Mouse (Mus musculus): ENCODE results near the gene Ptma. TPM values are rescaled to one million over a fixed set of nuclear protein-coding genes. Genes with fewer than 3 reads are reported as not detected.

The Ptma gene
- polyA plus RNA-seq, 1 experiment from 2014 or later: 789 TPM

DNA sequence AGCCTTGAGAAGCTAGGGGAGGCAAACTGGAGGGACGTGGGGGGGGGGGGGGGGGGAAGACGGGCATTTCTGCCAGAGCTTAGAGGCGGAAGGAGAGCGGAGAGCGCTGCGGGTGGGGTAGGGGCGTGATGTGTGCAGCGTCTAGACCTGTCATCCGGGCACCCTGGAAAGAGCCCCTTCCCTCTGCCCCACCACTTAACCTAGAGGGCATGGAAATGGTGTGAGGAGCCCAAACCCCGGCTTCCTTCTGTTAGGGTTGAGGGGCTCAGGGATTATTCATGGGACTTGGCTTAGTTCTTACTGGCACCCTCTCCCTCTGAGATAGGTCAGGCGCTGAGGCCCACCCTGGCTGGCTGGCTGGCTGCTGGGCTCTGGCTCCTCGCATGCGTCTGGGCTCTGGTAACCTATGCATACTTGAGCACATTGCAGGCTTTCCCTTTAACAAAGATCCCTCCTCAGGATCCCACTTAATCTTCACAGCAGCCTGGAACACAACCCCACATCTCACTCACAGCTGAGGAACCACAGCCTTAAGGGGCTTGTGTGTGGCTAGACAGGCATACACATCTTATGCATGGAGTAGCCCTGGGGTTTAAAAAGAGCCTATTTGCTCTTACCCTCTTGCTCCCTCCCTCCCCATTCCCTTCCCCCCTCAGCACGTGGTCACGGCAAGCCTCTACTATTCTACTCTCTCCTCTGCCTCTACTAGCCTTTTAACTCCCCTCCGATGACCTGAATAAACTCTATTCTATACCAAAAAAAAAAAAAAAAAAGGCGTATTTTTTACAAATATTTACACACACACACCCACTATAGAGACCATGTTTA, 24.1 kb upstream of the Ptma start:
- Histone ChIP-seq H3K27me3 (ENCODE audit: control insufficient read depth, insufficient read depth, low read length) (no peaks in the 10 kb centered on the region), H3K9me3 (ENCODE audit: control insufficient read depth, low read length) (no peaks in the 10 kb centered on the region), H3K4me2 (ENCODE audit: low read length) (0 out of 2 replicates have a peak overlapping the region, but pooled peaks have one; percentile 3), H3K27ac (replicated peaks in 1 of 2; ENCODE audit: control insufficient read depth in 1 of 2, insufficient read depth in 1 of 2, low read depth in 2 of 2, low read length in 2 of 2) (peak overlapping the region in 1 of 2 experiments; percentile 35; a peak in 1 of 4 replicates), H3K9ac (ENCODE audit: low read length) (no peak overlapping the region), H3K4me1 (ENCODE audit: control insufficient read depth in 2 of 2, insufficient read depth in 2 of 2, low read length in 2 of 2) (peaks cover 49 to 64% of the 10 kb centered on the region in 2 experiments), H3K36me3 (ENCODE audit: control insufficient read depth, insufficient read depth, low read length) (no peaks in the 10 kb centered on the region), H3K4me3 (ENCODE audit: control insufficient read depth in 1 of 2, insufficient read depth in 1 of 2, low read depth in 1 of 2, low read length in 2 of 2) (no peak overlapping the region)
- no peak for ATAC-seq (ENCODE audit: insufficient number of reproducible peaks, insufficient read depth, low FRiP score, low read depth)
- WGBS: 41% methylated on average over 16 of the region's 17 CpGs

GRCm38 (mm10) chr1:86503165-86503747, 23.3 kb upstream of the Ptma start:
- Histone ChIP-seq H3K9me3 (ENCODE audit: control insufficient read depth, low read length) (no peaks in the 10 kb centered on the region), H3K27ac (replicated peaks in 1 of 2; ENCODE audit: control insufficient read depth in 1 of 2, insufficient read depth in 1 of 2, low read depth in 2 of 2, low read length in 2 of 2) (peak overlapping the region; percentile 60 to 97), H3K4me1 (ENCODE audit: control insufficient read depth in 2 of 2, insufficient read depth in 2 of 2, low read length in 2 of 2) (peaks cover 41 to 56% of the 10 kb centered on the region in 2 experiments), H3K4me3 (ENCODE audit: control insufficient read depth in 1 of 2, insufficient read depth in 1 of 2, low read depth in 1 of 2, low read length in 2 of 2) (peak overlapping the region; percentile 37 to 48), H3K27me3 (ENCODE audit: control insufficient read depth, insufficient read depth, low read length) (no peaks in the 10 kb centered on the region), H3K9ac (ENCODE audit: low read length) (peak overlapping the region; percentile 80), H3K4me2 (ENCODE audit: low read length) (peak overlapping the region; percentile 79), H3K36me3 (ENCODE audit: control insufficient read depth, insufficient read depth, low read length) (no peaks in the 10 kb centered on the region)
- 38% methylated on average over 16 of the region's 16 CpGs for WGBS
- ATAC-seq (ENCODE audit: insufficient number of reproducible peaks, insufficient read depth, low FRiP score, low read depth): no peak

DNA sequence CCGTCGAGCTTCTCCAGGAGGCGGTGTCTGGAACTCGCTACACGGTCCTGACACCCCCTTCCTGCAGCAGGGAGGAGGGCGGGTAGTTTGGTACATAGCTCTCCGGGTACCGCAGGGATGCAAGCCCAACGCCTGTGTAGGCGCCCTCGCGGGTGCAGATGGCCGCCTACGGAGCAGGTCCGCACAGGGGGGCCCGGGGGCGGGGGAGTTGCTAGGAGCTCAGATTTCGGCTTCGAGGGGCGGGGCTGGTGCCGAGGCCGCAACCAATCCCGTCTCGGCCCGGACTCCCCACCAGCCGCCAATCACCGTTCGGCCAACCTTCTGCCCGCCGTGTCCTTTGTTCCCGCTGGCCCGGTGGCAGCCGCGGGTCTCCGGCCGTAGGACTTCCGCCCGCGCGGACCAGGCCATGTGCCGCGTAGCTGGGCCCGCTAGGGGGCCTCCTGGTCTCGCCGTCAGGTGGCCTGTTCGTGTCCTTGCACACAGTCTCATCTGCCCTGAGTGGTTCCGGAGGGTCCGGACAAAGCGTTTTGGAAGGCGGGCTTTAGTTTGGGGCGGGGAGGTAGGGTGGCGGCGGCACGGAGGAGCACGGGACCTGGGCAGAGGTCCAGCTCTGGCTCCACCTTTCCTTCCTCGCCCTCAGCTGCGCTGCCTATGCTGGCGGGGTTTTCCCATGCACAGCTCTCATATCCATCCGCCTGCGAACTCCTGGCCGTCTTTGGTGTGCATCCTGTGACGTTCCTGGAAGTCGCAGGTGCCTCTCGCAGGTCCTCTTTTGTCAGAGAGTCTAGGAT, 22.4 kb upstream of the Ptma start:
- Histone ChIP-seq H3K4me3 (ENCODE audit: control insufficient read depth in 1 of 2, insufficient read depth in 1 of 2, low read depth in 1 of 2, low read length in 2 of 2) (peak overlapping the region; percentile 37 to 48), H3K4me1 (ENCODE audit: control insufficient read depth in 2 of 2, insufficient read depth in 2 of 2, low read length in 2 of 2) (peaks cover 38 to 50% of the 10 kb centered on the region in 2 experiments), H3K27me3 (ENCODE audit: control insufficient read depth, insufficient read depth, low read length) (no peaks in the 10 kb centered on the region), H3K9ac (ENCODE audit: low read length) (peak overlapping the region; percentile 80), H3K27ac (replicated peaks in 1 of 2; ENCODE audit: control insufficient read depth in 1 of 2, insufficient read depth in 1 of 2, low read depth in 2 of 2, low read length in 2 of 2) (peak overlapping the region; percentile 95 to 97), H3K36me3 (ENCODE audit: control insufficient read depth, insufficient read depth, low read length) (no peaks in the 10 kb centered on the region), H3K9me3 (ENCODE audit: control insufficient read depth, low read length) (no peaks in the 10 kb centered on the region), H3K4me2 (ENCODE audit: low read length) (peak overlapping the region; percentile 79)
- under 1% methylated on average over 64 of the region's 64 CpGs for WGBS
- ATAC-seq (ENCODE audit: insufficient number of reproducible peaks, insufficient read depth, low FRiP score, low read depth): peak; percentile 89

GRCm38 (mm10) chr1:86504697-86505421, 21.7 kb upstream of the Ptma start:
- no peaks in the 10 kb centered on the region for H3K9me3 ChIP-seq (ENCODE audit: control insufficient read depth, low read length)
- H3K9ac ChIP-seq (ENCODE audit: low read length): peak overlapping the region; percentile 80
- 21% methylated on average over 19 of the region's 19 CpGs for WGBS
- peak overlapping the region; percentile 79 for H3K4me2 ChIP-seq (ENCODE audit: low read length)
- no peak for ATAC-seq (ENCODE audit: insufficient number of reproducible peaks, insufficient read depth, low FRiP score, low read depth)
- no peaks in the 10 kb centered on the region for H3K36me3 ChIP-seq (ENCODE audit: control insufficient read depth, insufficient read depth, low read length)
- peak overlapping the region; percentile 37 to 48 for H3K4me3 ChIP-seq (ENCODE audit: control insufficient read depth in 1 of 2, insufficient read depth in 1 of 2, low read depth in 1 of 2, low read length in 2 of 2)
- H3K4me1 ChIP-seq (ENCODE audit: control insufficient read depth in 2 of 2, insufficient read depth in 2 of 2, low read length in 2 of 2): peaks cover 41 to 53% of the 10 kb centered on the region in 2 experiments
- H3K27me3 ChIP-seq (ENCODE audit: control insufficient read depth, insufficient read depth, low read length): no peaks in the 10 kb centered on the region
- H3K27ac ChIP-seq (replicated peaks in 1 of 2; ENCODE audit: control insufficient read depth in 1 of 2, insufficient read depth in 1 of 2, low read depth in 2 of 2, low read length in 2 of 2): peak overlapping the region; percentile 95 to 97

- peak overlapping the region; percentile 80 for H3K9ac ChIP-seq (ENCODE audit: low read length)
- no peaks in the 10 kb centered on the region for H3K27me3 ChIP-seq (ENCODE audit: control insufficient read depth, insufficient read depth, low read length)
- WGBS: 44% methylated on average over 1 of the region's 1 CpGs
- H3K4me2 ChIP-seq (ENCODE audit: low read length): peak overlapping the region; percentile 79
- ATAC-seq (ENCODE audit: insufficient number of reproducible peaks, insufficient read depth, low FRiP score, low read depth): no peak
- H3K4me1 ChIP-seq (ENCODE audit: control insufficient read depth in 2 of 2, insufficient read depth in 2 of 2, low read length in 2 of 2): peaks cover 39 to 49% of the 10 kb centered on the region in 2 experiments
- H3K36me3 ChIP-seq (ENCODE audit: control insufficient read depth, insufficient read depth, low read length): no peaks in the 10 kb centered on the region
- no peak overlapping the region for H3K4me3 ChIP-seq (ENCODE audit: control insufficient read depth in 1 of 2, insufficient read depth in 1 of 2, low read depth in 1 of 2, low read length in 2 of 2)
- H3K9me3 ChIP-seq (ENCODE audit: control insufficient read depth, low read length): no peaks in the 10 kb centered on the region
- peak overlapping the region; percentile 95 to 97 for H3K27ac ChIP-seq (replicated peaks in 1 of 2; ENCODE audit: control insufficient read depth in 1 of 2, insufficient read depth in 1 of 2, low read depth in 2 of 2, low read length in 2 of 2)
These were observed 21.1 kb upstream of the Ptma start for GRCm38 (mm10) chr1:86505461-86505860.

- peaks cover 35 to 45% of the 10 kb centered on the region in 2 experiments for H3K4me1 ChIP-seq (ENCODE audit: control insufficient read depth in 2 of 2, insufficient read depth in 2 of 2, low read length in 2 of 2)
- no peaks in the 10 kb centered on the region for H3K9me3 ChIP-seq (ENCODE audit: control insufficient read depth, low read length)
- H3K4me3 ChIP-seq (ENCODE audit: control insufficient read depth in 1 of 2, insufficient read depth in 1 of 2, low read depth in 1 of 2, low read length in 2 of 2): no peak overlapping the region
- WGBS: 84% methylated on average over 5 of the region's 5 CpGs
- no peaks in the 10 kb centered on the region for H3K27me3 ChIP-seq (ENCODE audit: control insufficient read depth, insufficient read depth, low read length)
- no peaks in the 10 kb centered on the region for H3K36me3 ChIP-seq (ENCODE audit: control insufficient read depth, insufficient read depth, low read length)
- H3K4me2 ChIP-seq (ENCODE audit: low read length): no peak overlapping the region
- ATAC-seq (ENCODE audit: insufficient number of reproducible peaks, insufficient read depth, low FRiP score, low read depth): no peak
- no peak overlapping the region for H3K27ac ChIP-seq (replicated peaks in 1 of 2; ENCODE audit: control insufficient read depth in 1 of 2, insufficient read depth in 1 of 2, low read depth in 2 of 2, low read length in 2 of 2)
- H3K9ac ChIP-seq (ENCODE audit: low read length): 0 out of 2 replicates have a peak overlapping the region, but pooled peaks have one; percentile 16
These were observed 20.1 kb upstream of the Ptma start for GRCm38 (mm10) chr1:86506420-86506819.

GRCm38 (mm10) chr1:86507866-86508265, 18.7 kb upstream of the Ptma start:
- peaks cover 30 to 36% of the 10 kb centered on the region in 2 experiments for H3K4me1 ChIP-seq (ENCODE audit: control insufficient read depth in 2 of 2, insufficient read depth in 2 of 2, low read length in 2 of 2)
- no peaks in the 10 kb centered on the region for H3K36me3 ChIP-seq (ENCODE audit: control insufficient read depth, insufficient read depth, low read length)
- H3K9ac ChIP-seq (ENCODE audit: low read length): no peak overlapping the region
- no peak overlapping the region for H3K4me3 ChIP-seq (ENCODE audit: control insufficient read depth in 1 of 2, insufficient read depth in 1 of 2, low read depth in 1 of 2, low read length in 2 of 2)
- WGBS: 89% methylated on average over 5 of the region's 5 CpGs
- no peak overlapping the region for H3K4me2 ChIP-seq (ENCODE audit: low read length)
- H3K27me3 ChIP-seq (ENCODE audit: control insufficient read depth, insufficient read depth, low read length): no peaks in the 10 kb centered on the region
- no peaks in the 10 kb centered on the region for H3K9me3 ChIP-seq (ENCODE audit: control insufficient read depth, low read length)
- no peak for ATAC-seq (ENCODE audit: insufficient number of reproducible peaks, insufficient read depth, low FRiP score, low read depth)
- no peak overlapping the region for H3K27ac ChIP-seq (replicated peaks in 1 of 2; ENCODE audit: control insufficient read depth in 1 of 2, insufficient read depth in 1 of 2, low read depth in 2 of 2, low read length in 2 of 2)
